Mouse (Mus musculus) MEL (cell line): ENCODE results near the gene Fgfbp3. TPM values are rescaled to one million over a fixed set of nuclear protein-coding genes. Genes with fewer than 3 reads are reported as not detected.
A peak's percentile ranks its signal among the peaks of the same experiment; 100 is the strongest.
"Not testable (repeated sequence)": the region's sequence is repeated elsewhere in the genome, so short reads cannot be mapped to it uniquely, and the experiment has no call there.

Source experiments
- DNase-seq: peaks from one replicate; pipeline ENCODE4 v3.0.0; 2011; ENCODE audit warnings: low read depth, low spot score
- H3K27ac ChIP-seq: 2 replicates; pipeline ENCODE4 v1.5.1; 2012; ENCODE audit warnings: low read depth, mild to moderate bottlenecking, control low read depth, low read length, moderate library complexity; ENCODE audit not compliant: control insufficient read depth
- H3K27me3 ChIP-seq, 2 experiments: fragments of 150-350 bp in 1 of 2; sonication (generic) in 1 of 2; 2 replicates each; pipeline ENCODE4 v1.6.1; 2012; ENCODE audit warnings: low read length in 2 of 2, mild to moderate bottlenecking in 2 of 2, improper control_type of control experiment in 1 of 2, moderate library complexity in 1 of 2; ENCODE audit not compliant: insufficient read depth in 2 of 2, control insufficient read depth in 1 of 2
- H3K36me3 ChIP-seq, 2 experiments: 2 replicates each; pipeline ENCODE4 v1.6.1; 2012 to 2014; ENCODE audit warnings: low read length in 2 of 2, improper control_type of control experiment in 1 of 2, inconsistent platforms in 1 of 2, mild to moderate bottlenecking in 1 of 2; ENCODE audit not compliant: insufficient read depth in 2 of 2, control insufficient read depth in 1 of 2
- H3K4me1 ChIP-seq, 2 experiments: fragments of 150-350 bp in 1 of 2; sonication (generic) in 1 of 2; 2 replicates each; pipeline ENCODE4 v1.6.1; 2012; ENCODE audit warnings: low read length in 2 of 2, improper control_type of control experiment in 1 of 2, mild to moderate bottlenecking in 1 of 2; ENCODE audit not compliant: insufficient read depth in 2 of 2, control insufficient read depth in 1 of 2
- H3K4me3 ChIP-seq, 2 experiments: fragments of 150-350 bp in 1 of 2; sonication (generic) in 1 of 2; 2 replicates each; pipeline ENCODE4 v1.5.1; 2012; ENCODE audit warnings: low read depth in 2 of 2, low read length in 2 of 2, mild to moderate bottlenecking in 2 of 2, moderate library complexity in 2 of 2, control low read depth in 1 of 2, improper control_type of control experiment in 1 of 2; ENCODE audit not compliant: control insufficient read depth in 1 of 2, insufficient read depth in 1 of 2
- H3K79me2 ChIP-seq: 2 replicates; pipeline ENCODE4 v1.6.1; 2012; ENCODE audit warnings: mild to moderate bottlenecking, low read length, moderate library complexity; ENCODE audit not compliant: control insufficient read depth, poor library complexity, insufficient read depth
- H3K9ac ChIP-seq: 2 replicates; pipeline ENCODE4 v1.6.1; 2012; ENCODE audit warnings: low read depth, mild to moderate bottlenecking, control low read depth, low read length, moderate library complexity; ENCODE audit not compliant: control insufficient read depth, poor library complexity, severe bottlenecking
- H3K9me3 ChIP-seq: fragments of 150-350 bp; sonication (generic); replicated peaks from 2 replicates; pipeline ENCODE4 v1.6.1; 2012; ENCODE audit warnings: mild to moderate bottlenecking, low read length, improper control_type of control experiment, moderate library complexity; ENCODE audit not compliant: insufficient read depth
- CHD1 ChIP-seq: IDR thresholded peaks from 2 replicates; pipeline ENCODE4 v1.6.1; 2012; ENCODE audit warnings: low read depth, mild to moderate bottlenecking, inconsistent platforms, low read length, improper control_type of control experiment
- CTCF ChIP-seq, 3 experiments: IDR thresholded peaks in 2 of 3; conservative IDR thresholded peaks in 1 of 3; 2 replicates each; pipeline ENCODE4 v1.5.1; 2011 to 2012; ENCODE audit warnings: low read length in 3 of 3, low read depth in 2 of 3, mild to moderate bottlenecking in 2 of 3, improper control_type of control experiment in 1 of 3, inconsistent platforms in 1 of 3, mixed read lengths in 1 of 3, moderate library complexity in 1 of 3; ENCODE audit not compliant: control insufficient read depth in 1 of 3, insufficient read depth in 1 of 3, poor library complexity in 1 of 3, severe bottlenecking in 1 of 3
- GABPA ChIP-seq: IDR thresholded peaks from 2 replicates; pipeline ENCODE4 v1.6.1; 2012; ENCODE audit warnings: low read depth, mild to moderate bottlenecking, inconsistent platforms, low read length, improper control_type of control experiment, moderate library complexity
- GATA1 ChIP-seq: IDR thresholded peaks from 2 replicates; pipeline ENCODE4 v1.6.1; 2011; ENCODE audit warnings: low read depth, low read length, improper control_type of control experiment
- HCFC1 ChIP-seq: IDR thresholded peaks from 2 replicates; pipeline ENCODE4 v1.6.1; 2012; ENCODE audit warnings: low read depth, mild to moderate bottlenecking, inconsistent platforms, low read length, improper control_type of control experiment, moderate library complexity
- MXI1 ChIP-seq: IDR thresholded peaks from 2 replicates; pipeline ENCODE4 v1.6.1; 2011; ENCODE audit warnings: mild to moderate bottlenecking, low read depth, low read length, improper control_type of control experiment
- RAD21 ChIP-seq: IDR thresholded peaks from 2 replicates; pipeline ENCODE4 v1.6.1; 2011; ENCODE audit warnings: mild to moderate bottlenecking, low read depth, low read length, improper control_type of control experiment
- TBP ChIP-seq: IDR thresholded peaks from 2 replicates; pipeline ENCODE4 v1.8.0; 2011; ENCODE audit warnings: low read depth, low read length, improper control_type of control experiment
- ZC3H11A ChIP-seq: IDR thresholded peaks from 2 replicates; pipeline ENCODE4 v1.6.1; 2012; ENCODE audit warnings: low read depth, mild to moderate bottlenecking, inconsistent platforms, low read length, improper control_type of control experiment
- ZKSCAN1 ChIP-seq: IDR thresholded peaks from 2 replicates; pipeline ENCODE4 v1.6.1; 2012; ENCODE audit warnings: low read depth, mild to moderate bottlenecking, inconsistent platforms, low read length, improper control_type of control experiment, moderate library complexity
- ZMIZ1 ChIP-seq: IDR thresholded peaks from 2 replicates; pipeline ENCODE4 v1.6.1; 2012; ENCODE audit warnings: low read depth, mild to moderate bottlenecking, inconsistent platforms, low read length, improper control_type of control experiment, moderate library complexity
- polyA plus RNA-seq, 2 experiments: library from polyadenylated mRNA; stranded (reverse) in 1 of 2; unstranded in 1 of 2; fragments of >175 nt in 1 of 2; fragments of >200 nt in 1 of 2; gene quantifications; 2 replicates each; pipeline versions ENCODE4 v1.2.1 to v1.2.4; 2012; ENCODE audit warnings: low replicate concordance in 2 of 2, low read depth in 1 of 2; ENCODE audit not compliant: insufficient read length in 2 of 2, insufficient read depth in 1 of 2, missing spikeins in 1 of 2
- total RNA-seq: library from RNA; depleted of rRNA; stranded (reverse); fragments of 300-350 nt; gene quantifications from 2 replicates; pipeline ENCODE4 v1.2.3, GENCODE M21; 2012; rRNA removed

Gene Fgfbp3
- total and polyA plus RNA-seq, 3 experiments = 2.6 to 10.0 TPM; not detected in 1

DNA sequence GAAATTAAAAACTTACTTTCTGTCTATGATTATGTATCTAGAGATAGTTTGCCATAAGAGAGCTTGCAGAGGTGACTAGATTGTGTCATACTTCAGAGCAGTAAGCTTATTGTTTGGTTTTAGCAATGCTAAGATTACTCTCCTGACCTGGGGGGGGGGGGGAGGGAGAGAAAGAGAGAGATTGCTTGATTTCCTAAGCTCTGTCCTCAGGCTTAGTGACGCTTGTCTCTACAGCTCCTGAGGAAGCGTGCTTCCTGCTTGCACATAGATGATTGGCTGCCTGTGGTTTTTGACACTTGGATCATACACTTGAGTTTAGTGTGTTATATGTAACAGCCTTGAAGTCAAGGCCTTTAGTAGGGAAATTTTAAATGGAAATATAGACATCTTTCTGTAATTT is 44.8 kb downstream of the Fgfbp3 start:
- Histone ChIP-seq H3K4me1 (no peaks in the 10 kb centered on the region), H3K27ac (no peak overlapping the region), H3K4me3 (no peak overlapping the region), H3K9me3 (no peaks in the 10 kb centered on the region), H3K79me2 (no peaks in the 10 kb centered on the region), H3K9ac (no peak overlapping the region), H3K27me3 (no peaks in the 10 kb centered on the region), H3K36me3 (peaks cover 0 to 35% of the 10 kb centered on the region in 2 experiments; a peak in 2 of 4 replicates)
- no peak for DNase-seq
- TF ChIP-seq ZKSCAN1 = no peak
- no peak for TF ChIP-seq HCFC1
- TF ChIP-seq ZMIZ1 = no peak
- no peak for TF ChIP-seq GABPA
- TF ChIP-seq GATA1 = no peak
- TF ChIP-seq TBP = no peak
- no peak for TF ChIP-seq RAD21
- TF ChIP-seq MXI1 = no peak
- TF ChIP-seq CHD1 = no peak
- TF ChIP-seq ZC3H11A = no peak

DNA sequence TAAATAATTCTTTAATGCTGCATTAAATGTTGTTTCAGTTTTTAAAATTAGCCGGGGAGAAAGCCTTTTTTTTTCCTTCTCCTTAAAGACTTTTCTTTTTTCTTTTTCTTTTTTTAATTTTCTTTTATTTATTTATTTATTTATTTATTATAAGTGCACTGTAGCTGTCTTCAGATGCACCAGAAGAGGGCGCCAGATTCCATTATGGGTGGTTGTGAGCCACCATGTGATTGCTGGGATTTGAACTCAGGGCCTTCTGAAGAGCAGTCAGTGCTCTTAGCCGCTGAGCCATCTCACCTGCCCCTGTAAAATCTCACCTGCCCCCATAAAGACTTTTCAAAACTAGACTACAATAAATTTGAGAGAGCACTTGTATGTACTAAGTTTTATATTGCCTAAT is 50.7 kb downstream of the Fgfbp3 start:
- not testable (repeated sequence) for H3K9ac ChIP-seq, H3K27me3 ChIP-seq, H3K79me2 ChIP-seq, H3K9me3 ChIP-seq, H3K4me3 ChIP-seq, H3K4me1 ChIP-seq, H3K27ac ChIP-seq, DNase-seq
- peak in 2 of 3 experiments; percentile 2 to 29; a peak in 2 of 6 replicates for TF ChIP-seq CTCF (IDR thresholded peaks at IDR 0.05 in 2 of 3, conservative IDR thresholded peaks at IDR 0.05 in 1 of 3; ENCODE audit: control insufficient read depth in 1 of 3, insufficient read depth in 1 of 3, low read depth in 2 of 3, low read length in 3 of 3, poor library complexity in 1 of 3, severe bottlenecking in 1 of 3)
- H3K36me3 ChIP-seq = peaks cover 0 to 41% of the 10 kb centered on the region in 2 experiments; a peak in 2 of 4 replicates

Other genes with a start within 250 kb of the Fgfbp3 start
- gene Ppp1r3c, start 183.0 kb downstream of the Fgfbp3 start, total RNA-seq = not detected in 2 replicates
- not detected for gene Ppp1r3c, start 183.0 kb downstream of the Fgfbp3 start, polyA plus RNA-seq
- 50.2 and 63.1 TPM in 2 replicates for gene Tnks2, start 85.4 kb downstream of the Fgfbp3 start, total RNA-seq
- gene Tnks2, start 85.4 kb downstream of the Fgfbp3 start, polyA plus RNA-seq = 10 to 100 TPM; 22.3 to 65.0 TPM
- 69.5 and 75.3 TPM in 2 replicates for gene Btaf1, start 6.5 kb upstream of the Fgfbp3 start, total RNA-seq
- 10 to 100 TPM; 40.1 to 46.1 TPM for gene Btaf1, start 6.5 kb upstream of the Fgfbp3 start, polyA plus RNA-seq